Mouse (Mus musculus): Measurements from ENCODE around the gene Sgms1. TPM values are rescaled to one million over a fixed set of nuclear protein-coding genes. Genes with fewer than 3 reads are reported as not detected.

The Sgms1 gene
- polyA plus RNA-seq, 1 experiment from 2014 or later: 36.7 TPM

- Histone ChIP-seq H3K4me1 (replicated peaks) (peaks cover 57% of the 10 kb centered on the region), H3K27me3 (no peaks in the 10 kb centered on the region), H3K9ac (no peak overlapping the region), H3K9me3 (replicated peaks) (no peaks in the 10 kb centered on the region), H3K36me3 (no peaks in the 10 kb centered on the region), H3K4me3 (no peak overlapping the region), H3K4me2 (peak overlapping the region; percentile 40), H3K27ac (peak overlapping the region; percentile 94)
- peak; percentile 88 for ATAC-seq (replicated peaks; ENCODE audit: insufficient number of reproducible peaks, insufficient read depth, low FRiP score, low read depth)
- 35% methylated on average over 14 of the region's 14 CpGs for WGBS
Measured at GRCm38 (mm10) chr19:32180756-32181674, 208.5 kb downstream of the Sgms1 start.

GRCm38 (mm10) chr19:32179978-32180413, 209.5 kb downstream of the Sgms1 start:
- WGBS: 29% methylated on average over 5 of the region's 5 CpGs
- Histone ChIP-seq H3K36me3 (no peaks in the 10 kb centered on the region), H3K9ac (peak overlapping the region; percentile 10; the same call in 1 of the 2 replicates), H3K4me1 (replicated peaks) (peaks cover 59% of the 10 kb centered on the region), H3K4me3 (no peak overlapping the region), H3K9me3 (replicated peaks) (no peaks in the 10 kb centered on the region), H3K4me2 (peak overlapping the region; percentile 40), H3K27ac (peak overlapping the region; percentile 94), H3K27me3 (no peaks in the 10 kb centered on the region)
- ATAC-seq (replicated peaks; ENCODE audit: insufficient number of reproducible peaks, insufficient read depth, low FRiP score, low read depth): no peak

GRCm38 (mm10) chr19:32179514-32179913, 210.0 kb downstream of the Sgms1 start:
- Histone ChIP-seq H3K4me2 (peak overlapping the region; percentile 40), H3K27ac (peak overlapping the region; percentile 94), H3K4me3 (no peak overlapping the region), H3K9ac (peak overlapping the region; percentile 10), H3K27me3 (no peaks in the 10 kb centered on the region), H3K4me1 (replicated peaks) (peaks cover 61% of the 10 kb centered on the region), H3K9me3 (replicated peaks) (no peaks in the 10 kb centered on the region), H3K36me3 (no peaks in the 10 kb centered on the region)
- WGBS: 18% methylated on average over 4 of the region's 4 CpGs
- 0 out of 2 replicates have a peak, but pooled peaks have one; percentile 40 for ATAC-seq (replicated peaks; ENCODE audit: insufficient number of reproducible peaks, insufficient read depth, low FRiP score, low read depth)

GRCm38 (mm10) chr19:32178161-32178560, 211.4 kb downstream of the Sgms1 start:
- Histone ChIP-seq H3K27ac (peak overlapping the region; percentile 94; the same call in 1 of the 2 replicates), H3K4me1 (replicated peaks) (peaks cover 69% of the 10 kb centered on the region), H3K9ac (no peak overlapping the region), H3K9me3 (replicated peaks) (no peaks in the 10 kb centered on the region), H3K4me2 (no peak overlapping the region), H3K27me3 (no peaks in the 10 kb centered on the region), H3K4me3 (no peak overlapping the region), H3K36me3 (no peaks in the 10 kb centered on the region)
- WGBS: 71% methylated on average over 2 of the region's 2 CpGs
- ATAC-seq (replicated peaks; ENCODE audit: insufficient number of reproducible peaks, insufficient read depth, low FRiP score, low read depth): no peak

GRCm38 (mm10) chr19:32176458-32176857, 213.1 kb downstream of the Sgms1 start:
- Histone ChIP-seq H3K4me1 (replicated peaks) (peaks cover 63% of the 10 kb centered on the region), H3K9me3 (replicated peaks) (no peaks in the 10 kb centered on the region), H3K27ac (peak overlapping the region; percentile 40), H3K27me3 (no peaks in the 10 kb centered on the region), H3K9ac (no peak overlapping the region), H3K4me3 (no peak overlapping the region), H3K4me2 (no peak overlapping the region), H3K36me3 (no peaks in the 10 kb centered on the region)
- no peak for ATAC-seq (replicated peaks; ENCODE audit: insufficient number of reproducible peaks, insufficient read depth, low FRiP score, low read depth)
- WGBS: 64% methylated on average over 9 of the region's 9 CpGs

- Histone ChIP-seq H3K4me1 (replicated peaks) (peaks cover 59% of the 10 kb centered on the region), H3K27ac (peak overlapping the region; percentile 40; the same call in 1 of the 2 replicates), H3K36me3 (no peaks in the 10 kb centered on the region)
Measured at GRCm38 (mm10) chr19:32175991-32176390, 213.5 kb downstream of the Sgms1 start.

GRCm38 (mm10) chr19:32175013-32175412, 214.5 kb downstream of the Sgms1 start:
- Histone ChIP-seq H3K27ac (no peak overlapping the region), H3K9ac (no peak overlapping the region), H3K4me2 (no peak overlapping the region), H3K9me3 (replicated peaks) (no peaks in the 10 kb centered on the region), H3K36me3 (no peaks in the 10 kb centered on the region), H3K4me3 (no peak overlapping the region), H3K4me1 (replicated peaks) (peaks cover 50% of the 10 kb centered on the region), H3K27me3 (no peaks in the 10 kb centered on the region)
- WGBS: 93% methylated on average over 7 of the region's 7 CpGs
- no peak for ATAC-seq (replicated peaks; ENCODE audit: insufficient number of reproducible peaks, insufficient read depth, low FRiP score, low read depth)

More at GRCm38 (mm10) chr19:32175991-32176390, 213.5 kb downstream of the Sgms1 start:
- H3K9me3 ChIP-seq (replicated peaks): no peaks in the 10 kb centered on the region
- H3K4me2 ChIP-seq: no peak overlapping the region
- ATAC-seq (replicated peaks; ENCODE audit: insufficient number of reproducible peaks, insufficient read depth, low FRiP score, low read depth): no peak
- 86% methylated on average over 4 of the region's 4 CpGs for WGBS
- H3K4me3 ChIP-seq: no peak overlapping the region
- H3K27me3 ChIP-seq: no peaks in the 10 kb centered on the region
- no peak overlapping the region for H3K9ac ChIP-seq

- peaks cover 50% of the 10 kb centered on the region for H3K4me1 ChIP-seq (replicated peaks)
- 69% methylated on average over 5 of the region's 5 CpGs for WGBS
Measured at GRCm38 (mm10) chr19:32174561-32174960, 215.0 kb downstream of the Sgms1 start.

GRCm38 (mm10) chr19:32173522-32174184, 215.9 kb downstream of the Sgms1 start:
- Histone ChIP-seq H3K27me3 (no peaks in the 10 kb centered on the region), H3K4me1 (replicated peaks) (peaks cover 46% of the 10 kb centered on the region), H3K4me2 (no peak overlapping the region), H3K27ac (0 out of 2 replicates have a peak overlapping the region, but pooled peaks have one; percentile 12), H3K36me3 (no peaks in the 10 kb centered on the region), H3K4me3 (no peak overlapping the region), H3K9me3 (replicated peaks) (no peaks in the 10 kb centered on the region), H3K9ac (no peak overlapping the region)
- WGBS: 68% methylated on average over 6 of the region's 6 CpGs
- ATAC-seq (replicated peaks; ENCODE audit: insufficient number of reproducible peaks, insufficient read depth, low FRiP score, low read depth): no peak

More at GRCm38 (mm10) chr19:32174561-32174960, 215.0 kb downstream of the Sgms1 start:
- ATAC-seq (replicated peaks; ENCODE audit: insufficient number of reproducible peaks, insufficient read depth, low FRiP score, low read depth): no peak
- H3K4me3 ChIP-seq: no peak overlapping the region
- H3K4me2 ChIP-seq: no peak overlapping the region
- no peaks in the 10 kb centered on the region for H3K36me3 ChIP-seq
- no peak overlapping the region for H3K27ac ChIP-seq
- no peaks in the 10 kb centered on the region for H3K27me3 ChIP-seq
- no peaks in the 10 kb centered on the region for H3K9me3 ChIP-seq (replicated peaks)
- H3K9ac ChIP-seq: no peak overlapping the region

- no peaks in the 10 kb centered on the region for H3K9me3 ChIP-seq (replicated peaks)
- H3K27ac ChIP-seq: peak overlapping the region; percentile 9; the same call in 1 of the 2 replicates
- no peak overlapping the region for H3K4me3 ChIP-seq
- no peak overlapping the region for H3K9ac ChIP-seq
- no peak for ATAC-seq (replicated peaks; ENCODE audit: insufficient number of reproducible peaks, insufficient read depth, low FRiP score, low read depth)
- H3K4me2 ChIP-seq: no peak overlapping the region
- no peaks in the 10 kb centered on the region for H3K27me3 ChIP-seq
- H3K36me3 ChIP-seq: no peaks in the 10 kb centered on the region
- WGBS: 79% methylated on average over 5 of the region's 5 CpGs
- H3K4me1 ChIP-seq (replicated peaks): peaks cover 40% of the 10 kb centered on the region
Measured at GRCm38 (mm10) chr19:32172511-32172981, 217.0 kb downstream of the Sgms1 start.

GRCm38 (mm10) chr19:32171981-32172380, 217.5 kb downstream of the Sgms1 start:
- Histone ChIP-seq H3K9me3 (replicated peaks) (no peaks in the 10 kb centered on the region), H3K9ac (no peak overlapping the region), H3K4me2 (no peak overlapping the region), H3K27me3 (no peaks in the 10 kb centered on the region), H3K27ac (no peak overlapping the region), H3K36me3 (no peaks in the 10 kb centered on the region), H3K4me3 (no peak overlapping the region), H3K4me1 (replicated peaks) (peaks cover 39% of the 10 kb centered on the region)
- 88% methylated on average over 7 of the region's 7 CpGs for WGBS
- no peak for ATAC-seq (replicated peaks; ENCODE audit: insufficient number of reproducible peaks, insufficient read depth, low FRiP score, low read depth)
